Mouse (Mus musculus): ENCODE data around the gene Hoxd11.

DNA sequence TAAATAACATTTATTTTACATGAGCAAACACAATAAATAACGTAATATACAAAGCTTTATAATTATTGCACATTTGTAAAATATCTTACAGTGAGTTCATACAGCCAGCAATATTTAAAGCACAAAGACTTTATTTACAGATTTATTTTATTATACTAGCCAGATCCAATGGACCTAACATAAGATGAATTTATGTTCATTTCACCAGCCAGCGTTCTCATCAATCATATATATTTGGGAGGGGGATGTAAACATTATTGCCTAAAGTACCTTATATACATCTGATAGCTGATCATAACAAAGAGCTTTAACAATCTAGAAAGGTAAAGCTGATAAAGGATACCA, 26.4 kb upstream of the Hoxd11 start:
- TF ChIP-seq CTCF (IDR thresholded peaks at IDR 0.05; ENCODE audit: extremely low read depth, insufficient read depth, insufficient read length, insufficient replicate concordance) (no peak), POLR2A (IDR thresholded peaks at IDR 0.05; ENCODE audit: low read depth, low read length) (no peak)
